Mouse (Mus musculus) induced T-regulatory cell, adult 2 months (primary cell): ENCODE measurements around the gene Col15a1.

Source experiments
- DNase-seq: peaks from one replicate; pipeline ENCODE4 v3.0.0-alpha.2; 2012; ENCODE audit warnings: low read depth

The Col15a1 gene

DNA sequence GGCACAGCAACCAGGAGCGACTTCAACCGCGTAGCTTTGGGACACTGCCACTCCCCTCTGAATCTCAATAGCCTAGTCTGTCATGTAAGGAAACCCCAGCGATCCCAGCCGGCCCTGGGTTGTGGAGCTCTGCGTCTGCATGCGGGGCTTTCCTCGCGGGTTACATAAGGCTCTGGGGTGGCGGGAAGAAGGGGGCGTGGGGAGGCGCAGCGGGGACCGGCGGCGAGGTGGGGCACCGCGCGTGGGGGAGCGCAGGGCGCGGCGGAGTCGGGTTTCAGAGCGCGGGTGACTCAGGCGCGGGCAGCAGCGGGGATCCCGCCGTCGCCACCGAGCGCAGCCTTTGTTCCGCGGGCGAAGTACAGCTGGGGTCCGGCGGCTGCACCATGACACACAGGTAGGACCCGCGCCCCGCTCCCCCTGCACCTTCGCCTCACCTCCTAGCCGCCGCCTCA, at the start of gene Col15a1:
TSS of gene Col15a1 (plus strand) at position 193 of the 452 bp plus-strand sequence.
- DNase-seq: no peak

DNA sequence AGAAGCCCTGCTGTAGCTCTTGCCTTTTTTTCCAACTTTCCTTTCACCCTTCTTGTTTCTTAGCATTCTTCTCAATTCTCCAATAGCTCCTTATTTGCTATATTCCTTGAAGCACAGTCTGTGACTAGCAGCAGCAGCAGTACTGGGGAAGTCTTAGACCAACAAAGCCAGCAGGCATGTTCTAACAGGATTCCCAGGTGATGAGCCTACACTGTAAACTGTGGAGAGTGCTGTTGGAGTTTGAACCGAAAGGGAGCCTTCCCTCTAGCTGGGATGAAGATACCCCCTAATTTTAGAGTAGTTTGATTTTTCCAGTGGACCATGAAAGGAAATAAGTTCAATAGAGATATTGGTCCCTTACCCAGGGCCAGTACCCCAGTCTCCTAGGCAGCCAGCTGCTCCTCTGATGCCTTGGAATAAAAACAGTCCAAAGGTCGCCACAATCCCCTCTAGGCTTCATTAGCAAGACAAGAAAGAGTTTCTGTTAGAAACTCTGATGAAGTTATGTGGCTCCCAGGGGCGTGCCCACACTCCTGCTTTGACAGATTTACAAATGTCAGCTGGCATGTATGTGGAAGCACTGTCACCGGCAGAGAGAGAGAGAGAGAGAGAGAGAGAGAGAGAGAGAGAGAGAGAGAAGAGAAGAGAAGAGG, 46.7 kb upstream of the Col15a1 start:
- DNase-seq: no peak

DNA sequence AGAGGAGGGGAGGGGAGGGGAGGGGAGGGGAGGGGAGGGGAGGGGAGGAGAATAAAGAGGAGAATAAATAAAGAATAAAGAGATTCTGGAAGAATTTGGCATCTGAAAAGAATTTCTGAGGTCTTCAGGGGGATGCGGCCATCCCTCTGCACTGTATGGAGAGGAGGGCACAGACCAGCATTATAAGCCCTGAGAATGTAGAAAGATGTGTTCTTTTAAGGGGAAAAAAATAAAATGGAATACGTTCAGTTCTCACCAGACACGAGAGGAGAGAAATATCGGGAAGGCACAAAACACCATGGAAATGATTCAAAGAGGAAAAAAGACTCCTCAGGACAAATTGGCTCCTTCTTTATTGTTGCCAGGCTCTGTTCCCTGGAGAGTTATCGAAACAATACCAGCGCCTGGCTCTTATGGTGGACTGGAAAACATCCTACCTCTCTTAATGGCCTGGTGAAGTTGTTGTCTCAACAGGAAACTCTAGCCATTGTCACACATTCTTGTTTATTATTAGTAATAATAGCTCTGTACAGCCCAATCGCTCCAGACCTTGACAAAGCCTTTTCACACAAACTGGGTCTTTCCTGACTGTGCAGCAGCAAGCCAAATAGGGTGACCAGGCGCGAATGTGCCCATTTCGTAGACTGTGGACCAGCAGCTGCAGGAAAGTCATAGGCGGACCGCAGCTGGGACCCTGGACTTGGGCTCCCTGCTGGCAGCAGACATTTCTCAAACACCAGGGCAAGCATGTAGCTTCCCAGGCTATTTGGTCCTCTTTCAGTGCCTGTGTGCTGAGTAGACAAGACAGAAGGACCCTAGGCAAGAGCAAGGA, 46.0 kb upstream of the Col15a1 start:
- no peak for DNase-seq

DNA sequence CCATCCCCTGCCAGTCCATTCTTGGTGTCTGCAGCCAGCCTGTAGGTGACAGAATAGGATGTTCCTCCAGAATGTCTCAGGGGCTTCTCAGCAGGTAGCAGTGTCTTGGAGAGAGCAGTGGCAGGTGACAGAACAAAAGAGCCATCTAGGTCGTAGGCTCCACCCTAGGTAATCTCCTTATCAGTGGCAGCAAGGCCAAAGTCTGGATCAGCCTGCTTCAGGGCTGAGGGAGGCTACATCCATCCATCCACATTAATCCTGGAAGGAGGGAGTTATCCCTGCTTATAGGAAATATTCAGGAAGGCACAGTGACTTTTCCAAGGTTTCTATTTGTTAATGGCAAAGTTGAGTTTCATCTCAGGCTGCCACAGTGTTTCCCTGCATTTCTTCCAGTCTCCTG, 35.6 kb upstream of the Col15a1 start:
- no peak for DNase-seq

DNA sequence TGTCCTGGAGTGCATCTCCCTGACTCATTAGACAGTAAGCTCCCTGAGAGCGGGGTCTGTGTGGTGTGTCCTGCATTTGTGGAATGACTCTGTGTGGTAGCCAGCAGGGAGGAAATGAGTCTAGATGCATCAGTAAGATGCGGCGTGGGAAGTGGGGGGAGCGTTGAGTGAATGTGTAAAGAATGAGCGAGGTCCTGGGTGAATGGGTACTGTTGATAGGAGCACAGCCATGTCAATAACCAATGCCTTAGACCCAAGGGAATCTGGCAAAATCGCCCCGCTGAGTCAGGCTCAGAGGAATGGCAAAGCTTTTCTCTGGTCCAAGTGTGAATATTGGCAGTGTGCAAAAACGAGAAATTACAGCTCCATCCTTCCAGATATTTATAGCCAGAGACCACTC, 30.9 kb upstream of the Col15a1 start:
- no peak for DNase-seq

DNA sequence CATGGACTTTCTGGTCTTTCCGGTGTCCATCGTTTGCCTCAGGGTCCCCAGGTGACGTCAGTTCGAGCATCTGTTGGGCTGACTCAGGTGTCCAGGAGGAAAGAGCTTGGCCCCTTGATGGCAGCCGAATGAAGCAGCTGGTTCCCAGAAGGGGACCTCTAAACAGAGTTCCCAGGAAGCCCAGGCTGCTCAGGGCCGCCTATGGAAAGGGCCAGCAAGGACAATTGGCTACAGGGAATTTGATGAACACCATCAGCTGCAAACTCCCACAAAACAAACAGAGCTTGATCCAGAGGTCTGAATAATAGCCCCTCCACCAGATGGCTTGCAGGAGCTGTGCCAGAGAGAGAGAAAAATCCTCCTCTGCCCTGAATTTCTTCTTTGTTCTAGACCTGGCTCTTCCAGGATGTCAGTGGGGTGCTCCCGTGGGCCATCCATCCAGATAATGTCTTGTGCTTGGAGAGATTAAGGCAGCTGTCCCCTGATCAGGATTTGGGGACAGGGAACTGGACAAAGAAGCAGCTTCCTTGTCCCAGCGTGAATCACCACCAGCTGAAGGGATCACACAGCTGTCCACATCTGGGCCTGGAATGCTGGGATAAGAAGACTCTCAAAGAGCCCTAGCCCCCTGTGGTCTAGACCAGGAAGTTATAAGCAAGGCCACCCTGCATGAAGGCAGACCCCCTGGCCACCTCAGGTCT, 29.6 kb upstream of the Col15a1 start:
- no peak for DNase-seq

DNA sequence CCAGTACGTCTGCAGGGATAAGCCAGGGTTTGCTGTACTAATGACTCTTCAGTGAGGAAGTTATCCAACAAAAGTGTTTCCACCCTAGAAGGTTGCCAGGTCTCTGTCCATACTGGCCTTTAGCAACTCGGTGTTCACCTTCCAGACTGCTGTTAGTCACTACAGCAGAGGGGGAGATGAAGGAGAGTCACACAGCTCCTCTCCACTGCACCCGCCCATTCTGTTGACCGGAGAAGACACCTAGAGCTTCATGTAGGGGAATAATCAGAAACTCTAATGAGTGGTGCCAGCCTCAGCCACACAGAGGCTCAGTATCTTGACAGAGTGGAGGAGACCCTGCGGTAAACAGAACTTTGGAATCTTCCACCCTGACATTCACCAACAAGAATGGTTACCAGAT, 28.4 kb upstream of the Col15a1 start:
- no peak for DNase-seq

DNA sequence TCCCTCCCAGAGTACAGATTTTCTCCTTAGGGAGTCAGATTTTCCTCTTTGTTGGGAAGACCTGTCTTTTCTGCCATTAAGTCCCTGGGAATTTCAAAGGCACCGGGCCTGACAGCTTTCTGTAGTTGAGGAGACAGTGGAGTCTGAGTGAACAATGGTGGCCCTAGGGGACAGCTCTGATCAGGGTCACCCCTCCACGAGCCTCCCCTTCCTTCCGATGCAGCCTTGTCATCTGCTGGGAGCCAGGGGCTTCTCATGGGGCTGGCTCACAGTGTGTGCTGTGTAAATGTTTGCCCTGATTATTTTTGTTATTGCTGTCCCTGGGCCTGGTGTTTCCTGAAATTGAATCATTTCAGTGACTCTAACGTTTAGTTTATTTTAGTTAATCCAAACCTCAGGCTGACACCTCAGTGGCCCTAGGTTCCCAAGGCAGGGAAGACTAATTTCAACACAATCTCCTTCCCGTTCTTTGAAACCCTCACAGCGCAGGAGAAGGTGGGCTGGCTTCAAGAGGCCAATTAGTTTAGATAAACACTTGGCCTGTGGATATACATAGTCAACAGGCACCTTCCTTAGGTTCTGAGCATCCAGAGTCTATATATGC, 23.8 kb upstream of the Col15a1 start:
- DNase-seq: no peak

DNA sequence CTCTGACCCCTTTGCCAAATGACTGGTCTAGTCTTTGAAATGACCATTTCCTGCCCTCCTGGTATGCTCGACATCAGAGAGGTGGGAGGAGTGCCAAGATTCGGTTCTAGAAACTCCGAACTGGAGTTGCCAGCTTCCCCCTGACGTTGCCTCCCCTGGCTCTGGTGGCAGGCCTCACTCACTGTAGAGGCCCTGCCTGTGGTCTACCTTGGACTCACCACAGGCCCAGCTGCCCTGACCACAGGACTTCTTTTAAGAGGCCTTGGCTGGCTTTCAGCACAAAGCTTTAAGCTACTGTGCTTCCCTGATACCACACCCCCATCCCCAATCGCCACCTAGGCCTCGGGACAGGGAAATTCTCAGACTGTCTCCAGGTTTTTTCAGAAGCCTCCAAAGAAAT, 21.4 kb upstream of the Col15a1 start:
- no peak for DNase-seq

DNA sequence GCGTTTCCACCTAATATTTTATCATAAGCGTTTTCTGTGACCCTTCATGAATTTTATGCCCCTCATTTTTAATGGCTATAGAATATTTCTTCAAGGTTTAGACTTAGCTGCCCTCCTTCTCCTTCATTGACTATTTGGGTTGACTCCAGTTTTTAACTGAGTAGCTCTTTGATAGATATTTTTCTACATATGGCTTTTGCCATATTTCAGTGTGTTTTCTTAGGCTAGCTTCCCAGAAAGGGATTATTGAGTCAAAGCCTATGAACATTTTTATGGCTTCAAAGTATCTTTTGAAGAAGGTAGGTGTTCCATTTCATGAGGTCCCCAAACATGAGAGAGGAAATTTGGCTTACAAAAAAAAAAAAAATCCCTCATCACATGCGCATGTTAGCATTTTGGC, 11.8 kb upstream of the Col15a1 start:
- no peak for DNase-seq

DNA sequence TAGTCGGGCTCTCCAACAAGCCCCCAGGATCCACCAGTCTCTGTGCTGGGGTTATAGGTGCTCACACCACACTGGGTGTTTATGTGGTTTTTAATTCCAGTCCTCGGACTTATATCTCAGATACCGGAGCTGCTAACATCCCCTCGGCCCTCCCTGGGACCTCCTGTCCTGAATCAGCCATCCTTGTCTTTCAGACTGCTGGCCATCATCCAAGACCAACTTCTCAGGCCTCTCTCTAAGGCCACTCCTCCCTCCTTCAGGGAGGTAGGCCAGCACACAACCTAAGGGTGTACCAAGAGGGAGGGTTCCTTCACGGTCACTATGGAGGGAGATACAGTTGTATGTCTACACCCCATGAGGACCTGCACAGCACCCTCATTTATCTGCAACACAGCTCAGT, 4.3 kb upstream of the Col15a1 start:
- no peak for DNase-seq

DNA sequence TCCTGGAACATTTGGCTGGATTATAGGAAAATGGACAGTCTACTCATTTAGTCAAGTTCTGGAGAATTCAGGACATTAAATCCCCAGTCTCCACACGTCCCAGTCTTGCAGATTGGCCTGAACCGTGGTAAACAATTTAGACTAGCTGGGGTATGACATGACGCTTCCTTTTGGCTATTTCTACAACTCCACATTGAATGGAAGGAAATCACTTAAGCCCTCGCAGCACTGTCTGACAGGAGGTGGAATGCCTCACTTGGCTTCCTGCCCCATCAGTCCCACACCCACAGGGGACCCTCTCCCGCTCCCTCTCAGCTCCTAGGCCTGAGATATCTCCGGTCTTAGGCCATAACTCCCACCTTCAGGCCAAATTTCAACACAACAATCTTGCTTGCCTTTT, 2.1 kb upstream of the Col15a1 start:
- no peak for DNase-seq

DNA sequence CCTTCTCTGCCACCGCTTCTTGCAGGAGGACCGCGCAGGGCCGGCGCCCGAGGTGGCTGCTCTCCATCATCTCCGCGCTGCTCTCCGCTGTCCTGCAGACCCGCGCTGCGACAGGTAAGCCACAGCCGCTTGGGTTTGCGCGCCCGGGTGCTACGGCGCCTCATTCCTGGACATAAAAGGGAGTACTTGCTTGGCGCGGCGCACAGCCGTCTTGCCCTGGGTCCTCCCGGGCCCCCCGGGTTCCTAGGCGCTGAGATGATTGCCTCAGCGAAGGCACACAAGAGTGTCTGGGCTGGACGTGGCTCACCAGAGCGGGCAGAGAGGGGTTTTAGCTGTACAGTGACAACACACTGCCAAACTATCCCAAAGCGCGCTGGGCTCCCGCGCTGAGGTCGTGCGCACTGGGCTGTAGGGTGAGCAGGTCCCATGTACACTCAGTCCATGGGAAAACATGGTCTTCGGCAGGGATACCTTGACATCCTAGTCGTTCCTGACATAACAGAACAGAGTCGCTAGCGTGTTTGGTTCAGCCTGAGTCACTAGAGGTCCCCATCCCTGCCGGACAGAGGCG, 545 bp downstream of the Col15a1 start:
- DNase-seq: no peak

DNA sequence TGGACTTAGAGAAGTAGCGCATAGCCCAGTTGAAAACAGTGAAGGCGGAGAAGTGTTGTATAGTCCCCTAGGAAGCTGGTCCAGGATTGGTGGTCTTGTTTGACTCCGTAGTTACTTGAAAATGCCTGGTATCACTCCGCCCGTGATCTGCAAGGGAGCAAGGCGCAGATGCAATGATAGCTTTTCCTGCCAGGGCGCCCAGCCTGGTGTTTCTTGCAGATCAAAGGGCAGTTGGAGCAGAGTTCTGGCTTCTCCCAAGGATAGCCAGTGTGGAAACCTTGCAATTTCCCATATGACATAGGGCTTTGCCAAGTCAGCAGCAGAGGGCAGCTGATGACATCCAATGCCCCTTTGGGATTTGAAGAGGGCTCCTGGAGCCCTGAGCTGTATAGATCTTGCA, 1.5 kb downstream of the Col15a1 start:
- no peak for DNase-seq

DNA sequence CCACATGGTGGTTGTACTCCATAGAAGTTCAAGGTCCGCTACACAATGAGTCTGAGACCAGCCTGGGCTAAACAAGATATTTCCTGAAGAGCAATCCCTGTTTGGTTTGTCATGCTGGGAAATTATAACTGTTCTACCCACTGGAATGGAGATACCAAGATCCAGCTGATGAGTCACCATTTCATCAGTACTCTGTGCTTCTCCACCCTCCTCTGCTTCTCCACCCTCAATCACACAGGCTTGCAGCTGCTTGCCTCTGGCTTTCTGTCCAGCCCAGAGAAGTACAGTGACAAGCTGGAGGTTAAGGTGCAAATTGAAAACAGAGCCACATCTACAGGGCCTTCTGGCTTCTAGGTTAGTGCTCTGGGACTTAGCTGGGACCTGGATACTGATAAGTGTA, 10.9 kb downstream of the Col15a1 start:
- no peak for DNase-seq

DNA sequence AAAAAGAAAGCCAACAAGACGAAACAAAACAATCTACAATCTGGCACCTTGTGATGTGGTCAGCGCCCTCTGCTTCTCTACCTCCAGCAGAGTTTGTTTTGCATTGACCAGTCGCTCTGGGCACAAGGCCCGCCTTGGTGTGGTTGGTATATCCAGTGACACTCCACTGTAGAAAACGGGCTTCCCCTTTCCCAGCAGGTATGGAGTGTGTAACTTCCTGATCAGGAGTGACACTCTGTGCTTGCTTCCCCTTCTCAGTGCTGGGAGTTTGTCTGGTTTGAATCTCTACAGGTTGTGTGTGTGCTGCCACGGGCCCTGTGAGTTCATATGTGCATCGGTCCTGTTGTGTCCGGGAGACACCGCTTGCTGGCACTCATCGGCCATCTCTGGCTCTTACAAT, 11.4 kb downstream of the Col15a1 start:
- no peak for DNase-seq

DNA sequence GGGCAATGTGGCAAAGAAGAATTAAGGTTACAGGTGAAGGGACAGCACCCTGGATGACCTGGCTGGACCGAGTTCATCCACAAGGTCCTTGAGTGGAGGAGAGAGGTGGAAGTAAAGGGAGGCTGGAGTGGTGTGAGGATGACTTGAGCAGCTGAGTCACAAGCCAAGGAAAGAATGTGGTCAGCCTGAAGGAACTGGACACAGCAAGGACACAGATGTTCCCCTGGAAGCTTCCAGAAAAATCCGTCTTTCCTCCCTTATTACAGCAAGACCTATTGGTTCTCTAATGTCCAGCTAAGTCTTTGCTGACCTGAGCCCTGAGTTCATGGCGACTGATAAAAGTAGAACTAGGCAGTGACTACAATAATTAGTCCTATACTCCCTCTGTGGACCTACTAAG, 12.6 kb downstream of the Col15a1 start:
- no peak for DNase-seq

DNA sequence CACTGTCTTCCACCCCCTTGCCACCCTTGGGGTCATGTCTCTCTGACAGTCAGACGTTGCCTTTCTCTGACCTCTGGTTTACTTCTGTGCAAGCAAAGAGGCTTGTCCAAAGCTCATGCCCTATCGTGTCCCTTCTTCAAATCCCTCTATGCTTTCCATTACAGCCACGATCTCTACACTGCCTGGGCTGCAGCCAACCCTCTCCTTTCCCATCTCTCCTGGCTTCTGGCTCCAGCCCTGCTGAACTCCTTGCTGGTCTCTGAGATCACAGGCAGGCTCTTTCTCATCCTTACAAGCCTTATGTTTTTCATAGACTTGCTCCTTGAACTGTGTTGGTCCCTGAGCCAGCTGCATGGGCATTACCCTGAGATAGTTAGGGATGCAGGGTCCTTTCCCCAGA, 14.2 kb downstream of the Col15a1 start:
- DNase-seq: no peak

DNA sequence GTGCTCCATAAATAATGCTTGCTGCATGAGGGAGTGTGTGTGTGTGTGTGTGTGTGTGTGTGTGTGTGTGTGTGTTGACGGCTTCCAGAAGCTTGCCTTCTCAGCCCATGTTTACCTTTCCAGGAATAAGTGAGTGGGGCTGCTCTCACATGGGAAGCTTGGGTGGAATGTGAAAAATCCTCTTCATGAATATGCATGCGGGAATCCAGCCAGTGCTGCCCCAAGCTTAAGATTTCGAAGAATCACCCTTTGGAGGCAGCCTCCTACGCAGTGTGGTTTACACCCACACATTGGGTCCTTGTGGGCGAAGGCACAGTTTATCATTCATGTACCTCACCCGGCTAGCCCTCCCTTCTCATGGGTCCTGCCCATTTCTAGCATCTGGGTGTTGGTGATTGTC, 18.0 kb downstream of the Col15a1 start:
- no peak for DNase-seq

DNA sequence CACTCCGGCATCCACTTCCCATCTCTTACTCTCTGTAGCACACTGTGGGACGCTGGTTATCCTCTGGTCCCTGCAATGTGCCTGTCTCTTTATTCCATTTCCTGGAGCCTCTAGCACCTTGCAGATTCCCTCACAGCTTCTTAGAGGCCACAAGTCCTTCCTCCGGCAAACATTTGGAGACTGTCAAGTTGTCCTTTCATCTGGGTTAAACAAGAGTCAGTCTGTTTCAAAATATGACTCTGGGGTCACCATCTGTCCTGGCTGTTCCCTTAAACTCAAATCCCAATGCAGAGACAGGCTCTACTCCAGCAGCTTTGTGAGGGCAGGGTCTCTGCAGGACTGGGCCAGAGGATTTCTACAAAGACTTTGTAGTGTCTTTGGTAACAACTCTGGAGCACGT, 19.1 kb downstream of the Col15a1 start:
- DNase-seq: no peak

DNA sequence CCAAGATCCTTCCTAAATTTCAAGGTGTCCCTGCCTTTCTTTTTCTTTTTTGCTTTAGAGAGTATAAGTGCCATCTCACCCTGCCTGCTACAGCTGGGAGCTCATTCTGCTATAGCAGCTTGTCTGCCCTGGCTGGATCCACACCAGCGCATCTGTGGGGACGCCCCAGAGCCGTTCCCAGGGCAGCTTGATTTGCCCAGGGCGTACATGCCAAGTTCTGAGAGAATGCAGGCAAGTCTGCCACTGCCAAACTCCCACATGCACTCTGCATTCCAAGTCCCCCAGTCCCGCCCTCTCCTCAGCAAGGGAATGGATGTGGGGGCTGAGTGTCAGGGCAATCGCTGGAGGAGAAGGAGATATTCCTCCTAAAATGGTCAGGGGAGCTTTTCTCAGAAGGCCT, 19.8 kb downstream of the Col15a1 start:
- DNase-seq: no peak

DNA sequence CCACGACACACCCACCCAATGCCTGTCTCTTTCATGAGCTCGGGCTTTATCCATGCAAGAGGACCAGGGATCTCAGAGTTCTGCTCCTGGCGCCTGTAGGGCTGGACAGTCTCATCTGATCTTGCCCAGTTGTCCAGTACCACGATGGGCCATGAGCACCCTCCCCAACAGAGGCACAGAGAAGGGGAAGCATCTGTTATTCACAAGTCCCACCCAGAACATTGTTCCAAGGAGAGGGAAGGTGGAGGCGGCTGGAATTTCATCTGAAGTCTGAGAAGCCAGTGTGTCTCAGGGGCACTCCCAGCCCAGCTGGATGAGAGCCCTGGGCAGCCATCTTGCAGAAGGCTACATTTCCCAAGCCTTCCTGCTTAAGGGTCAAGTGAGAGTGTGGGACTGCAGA, 21.0 kb downstream of the Col15a1 start:
- no peak for DNase-seq
